Mouse (Mus musculus): ENCODE data around the gene Gm6217. TPM values are rescaled to one million over a fixed set of nuclear protein-coding genes. Genes with fewer than 3 reads are reported as not detected.
"Not testable (repeated sequence)": the region's sequence is repeated elsewhere in the genome, so short reads cannot be mapped to it uniquely, and the experiment has no call there.

Gm6217 gene
- polyA plus RNA-seq (2015; fragmentation: Nextera tagmentation; extraction: Ambion mirVana): not detected in 2 replicates

DNA sequence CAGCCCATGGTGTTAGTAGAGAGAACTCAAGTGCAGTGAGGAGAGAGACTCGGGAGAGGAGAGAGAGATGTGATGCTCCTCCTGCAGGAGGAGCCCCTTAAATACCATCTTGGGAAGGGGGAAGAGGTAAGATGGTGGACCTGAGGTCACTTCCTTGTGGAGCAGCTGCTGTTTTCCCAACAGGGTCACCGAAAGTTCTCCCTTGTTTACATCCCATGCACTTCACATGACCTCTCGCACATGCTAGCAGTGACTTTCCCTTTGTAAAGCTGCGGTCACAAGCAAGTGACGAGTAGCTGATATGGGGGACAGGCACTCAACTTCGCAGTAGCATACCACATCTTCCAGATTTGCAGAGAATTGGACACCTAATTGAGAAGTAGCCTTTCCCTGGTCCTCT, at the start of gene Gm6217:
Gm6217 (minus strand) TSS at position 74 of the 400 bp plus-strand sequence.
- H3K4me2 ChIP-seq; H3K9me3 ChIP-seq (replicated peaks); ATAC-seq (replicated peaks; ENCODE audit: insufficient number of reproducible peaks, insufficient read depth, low FRiP score, low read depth); H3K36me3 ChIP-seq; H3K27ac ChIP-seq; H3K27me3 ChIP-seq; H3K4me3 ChIP-seq; H3K4me1 ChIP-seq (replicated peaks); H3K9ac ChIP-seq: not testable (repeated sequence)
- no CpG with 5 or more reads among the region's 6 CpGs for WGBS

DNA sequence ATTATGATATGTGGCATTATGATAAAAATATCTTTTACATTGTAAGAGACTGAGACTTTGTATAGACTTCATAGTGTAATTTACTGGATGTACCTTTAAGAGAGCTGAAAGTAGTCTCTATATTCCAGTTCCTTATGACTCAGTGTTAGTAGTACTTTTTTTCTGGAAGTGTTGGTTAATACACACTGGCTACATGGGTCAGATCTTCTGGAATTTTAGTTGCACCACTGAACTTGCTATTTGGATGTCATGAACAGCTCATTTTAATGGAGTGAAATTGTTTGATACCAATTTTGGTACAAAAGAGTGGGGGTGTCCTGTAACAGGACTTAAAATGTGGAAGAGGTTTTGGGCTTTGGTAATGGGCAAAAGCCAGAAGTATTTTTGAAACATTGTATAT, 46.6 kb upstream of the Gm6217 start:
- H3K27ac ChIP-seq: no peak overlapping the region
- no peaks in the 10 kb centered on the region for H3K9me3 ChIP-seq (replicated peaks)
- ATAC-seq (replicated peaks; ENCODE audit: insufficient number of reproducible peaks, insufficient read depth, low FRiP score, low read depth): no peak
- no peaks in the 10 kb centered on the region for H3K27me3 ChIP-seq
- H3K36me3 ChIP-seq: no peaks in the 10 kb centered on the region
- no peak overlapping the region for H3K4me2 ChIP-seq
- no peak overlapping the region for H3K9ac ChIP-seq
- peaks cover 11% of the 10 kb centered on the region for H3K4me1 ChIP-seq (replicated peaks)
- H3K4me3 ChIP-seq: no peak overlapping the region

DNA sequence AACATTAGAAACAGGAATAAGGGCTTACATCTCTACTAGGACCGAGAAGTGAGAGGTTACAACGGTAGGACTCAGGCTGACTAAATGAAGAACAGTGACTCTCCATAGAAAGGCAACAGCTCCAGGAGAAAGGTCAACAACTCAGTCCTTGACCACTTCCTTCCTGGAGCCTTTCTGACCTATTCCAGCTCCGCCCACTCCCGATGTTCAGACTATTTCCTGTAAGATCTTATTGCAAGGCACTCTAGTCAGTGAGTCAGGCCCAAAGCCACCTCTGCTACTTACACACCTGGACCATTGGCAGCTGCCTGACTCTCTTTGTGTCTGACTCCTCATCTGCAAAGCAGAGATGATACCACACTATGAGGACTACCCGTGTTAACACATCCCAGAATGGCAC, 44.6 kb upstream of the Gm6217 start:
- ATAC-seq (replicated peaks; ENCODE audit: insufficient number of reproducible peaks, insufficient read depth, low FRiP score, low read depth): no peak
- H3K27ac ChIP-seq: no peak overlapping the region
- H3K36me3 ChIP-seq: no peaks in the 10 kb centered on the region
- 63% methylated on average over 5 of the region's 5 CpGs for WGBS
- H3K4me1 ChIP-seq (replicated peaks): peaks cover 27% of the 10 kb centered on the region
- no peak overlapping the region for H3K4me2 ChIP-seq
- no peaks in the 10 kb centered on the region for H3K27me3 ChIP-seq
- H3K9ac ChIP-seq: no peak overlapping the region
- H3K4me3 ChIP-seq: no peak overlapping the region
- no peaks in the 10 kb centered on the region for H3K9me3 ChIP-seq (replicated peaks)

DNA sequence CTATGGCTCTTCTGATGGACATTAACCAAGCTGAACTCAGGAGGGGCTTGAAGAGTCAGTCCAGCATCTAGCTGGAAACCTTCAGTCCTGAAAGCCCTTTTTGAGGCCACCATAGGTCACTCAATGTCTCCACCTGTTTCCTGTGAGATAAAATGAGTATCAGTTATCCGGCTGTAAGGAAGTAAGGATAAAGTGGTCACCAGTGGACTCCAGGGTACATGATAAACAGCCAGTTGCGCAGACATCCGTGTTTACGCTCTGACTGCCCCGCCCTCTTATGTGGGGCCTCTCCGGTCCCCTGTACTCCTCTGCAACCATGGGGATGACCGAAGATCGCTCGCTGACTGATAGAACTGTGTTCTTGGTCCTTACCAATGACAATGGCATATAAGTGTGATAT, 43.1 kb upstream of the Gm6217 start:
- no peak overlapping the region for H3K9ac ChIP-seq
- H3K4me2 ChIP-seq: no peak overlapping the region
- no peak overlapping the region for H3K4me3 ChIP-seq
- H3K27ac ChIP-seq: no peak overlapping the region
- 65% methylated on average over 9 of the region's 9 CpGs for WGBS
- H3K9me3 ChIP-seq (replicated peaks): no peaks in the 10 kb centered on the region
- ATAC-seq (replicated peaks; ENCODE audit: insufficient number of reproducible peaks, insufficient read depth, low FRiP score, low read depth): no peak; the same call in 1 of the 2 replicates
- no peaks in the 10 kb centered on the region for H3K27me3 ChIP-seq
- H3K4me1 ChIP-seq (replicated peaks): peaks cover 27% of the 10 kb centered on the region
- no peaks in the 10 kb centered on the region for H3K36me3 ChIP-seq

DNA sequence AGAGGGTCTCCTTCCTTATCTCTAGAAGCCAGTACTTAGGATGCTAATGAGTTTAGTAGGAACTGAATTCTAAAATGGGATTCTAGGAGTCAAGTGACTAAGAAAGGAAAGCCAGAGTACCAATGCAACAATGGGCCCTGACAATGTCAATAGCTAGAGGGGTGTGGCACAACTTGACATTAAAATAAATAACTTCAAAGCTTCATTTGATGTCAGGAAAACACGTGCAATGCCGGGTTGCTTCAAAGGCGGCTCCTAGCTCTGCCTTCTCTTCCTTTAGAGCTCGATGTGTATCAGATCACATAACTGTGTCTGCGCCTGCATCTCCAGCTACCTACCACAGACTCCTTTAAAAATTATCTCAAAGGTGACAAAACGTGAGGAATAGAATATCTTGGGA, 42.7 kb upstream of the Gm6217 start:
- Histone ChIP-seq H3K36me3 (no peaks in the 10 kb centered on the region), H3K9me3 (replicated peaks) (no peaks in the 10 kb centered on the region), H3K4me1 (replicated peaks) (peaks cover 27% of the 10 kb centered on the region), H3K4me2 (no peak overlapping the region), H3K9ac (no peak overlapping the region), H3K4me3 (no peak overlapping the region), H3K27me3 (no peaks in the 10 kb centered on the region), H3K27ac (no peak overlapping the region)
- WGBS: 47% methylated on average over 6 of the region's 6 CpGs
- ATAC-seq (replicated peaks; ENCODE audit: insufficient number of reproducible peaks, insufficient read depth, low FRiP score, low read depth): no peak

DNA sequence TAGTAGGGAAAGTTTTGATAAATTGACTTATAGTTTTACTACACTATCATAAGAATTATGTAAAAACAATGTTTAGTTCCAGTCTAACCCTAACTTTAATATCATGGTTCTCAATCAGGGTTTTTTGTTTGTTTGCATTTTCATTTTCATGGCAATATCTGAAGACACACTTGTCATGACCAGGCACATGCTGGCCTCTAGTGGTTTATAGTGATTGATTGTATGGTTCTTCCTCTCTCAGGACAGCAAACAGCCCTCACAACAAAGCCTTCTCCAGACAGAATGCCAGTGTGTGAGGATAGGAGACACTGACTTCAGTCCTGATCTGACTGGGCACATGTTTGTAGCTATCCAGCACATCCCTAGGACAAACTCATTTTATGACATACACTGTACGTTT, 42.0 kb upstream of the Gm6217 start:
- Histone ChIP-seq H3K36me3 (no peaks in the 10 kb centered on the region), H3K4me3 (no peak overlapping the region), H3K4me1 (replicated peaks) (peaks cover 27% of the 10 kb centered on the region), H3K27ac (no peak overlapping the region; the same call in 1 of the 2 replicates), H3K27me3 (no peaks in the 10 kb centered on the region), H3K4me2 (no peak overlapping the region), H3K9me3 (replicated peaks) (no peaks in the 10 kb centered on the region), H3K9ac (no peak overlapping the region)
- WGBS: 55% methylated on average over 1 of the region's 1 CpGs
- no peak for ATAC-seq (replicated peaks; ENCODE audit: insufficient number of reproducible peaks, insufficient read depth, low FRiP score, low read depth)

DNA sequence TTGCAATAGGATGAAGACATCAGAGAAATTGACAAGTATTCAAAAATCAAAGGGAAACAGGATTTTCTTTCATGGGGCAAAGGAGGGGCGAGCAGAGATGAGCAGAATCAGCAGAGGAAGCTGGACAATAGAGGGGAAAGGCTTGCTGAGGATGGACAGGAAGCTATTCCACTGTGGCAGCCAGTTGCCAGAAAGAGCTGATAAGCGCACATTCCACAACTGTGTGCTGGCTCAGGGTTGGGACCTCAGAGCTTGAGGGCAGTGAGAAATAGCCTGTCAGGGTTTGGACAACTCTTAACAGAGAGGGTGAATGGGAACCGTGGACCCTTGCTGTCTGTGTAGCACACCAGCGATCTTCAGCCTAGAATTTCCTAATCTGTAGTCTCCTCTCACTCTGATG, 40.8 kb upstream of the Gm6217 start:
- peak; percentile 80 for ATAC-seq (replicated peaks; ENCODE audit: insufficient number of reproducible peaks, insufficient read depth, low FRiP score, low read depth)
- no peak overlapping the region for H3K4me3 ChIP-seq
- H3K27me3 ChIP-seq: no peaks in the 10 kb centered on the region
- peak overlapping the region; percentile 31; the same call in 1 of the 2 replicates for H3K4me2 ChIP-seq
- H3K27ac ChIP-seq: peak overlapping the region; percentile 61
- WGBS: 6% methylated on average over 4 of the region's 4 CpGs
- H3K36me3 ChIP-seq: no peaks in the 10 kb centered on the region
- H3K9ac ChIP-seq: no peak overlapping the region
- H3K4me1 ChIP-seq (replicated peaks): peaks cover 27% of the 10 kb centered on the region
- H3K9me3 ChIP-seq (replicated peaks): no peaks in the 10 kb centered on the region

DNA sequence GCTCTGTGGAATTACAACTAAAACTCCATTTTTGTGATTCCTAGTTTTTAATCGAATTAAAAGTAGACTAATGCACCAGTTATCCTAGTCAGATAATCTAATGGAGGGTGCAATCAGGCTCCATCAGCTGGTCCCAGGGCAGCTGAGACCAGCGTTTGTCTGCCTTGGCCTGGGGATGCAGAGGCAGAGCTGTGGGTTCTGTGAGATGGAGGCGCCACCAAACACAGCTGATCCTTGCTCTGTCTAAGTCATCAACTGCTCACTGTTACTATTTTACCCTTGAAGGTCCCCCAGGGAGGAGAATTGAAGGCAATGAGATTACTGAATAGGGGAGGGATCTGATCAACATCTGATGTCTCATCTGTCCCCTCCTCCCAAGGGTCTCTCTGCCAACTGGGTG, 35.2 kb upstream of the Gm6217 start:
- WGBS: 61% methylated on average over 3 of the region's 3 CpGs
- H3K36me3 ChIP-seq: no peaks in the 10 kb centered on the region
- no peak overlapping the region for H3K9ac ChIP-seq

DNA sequence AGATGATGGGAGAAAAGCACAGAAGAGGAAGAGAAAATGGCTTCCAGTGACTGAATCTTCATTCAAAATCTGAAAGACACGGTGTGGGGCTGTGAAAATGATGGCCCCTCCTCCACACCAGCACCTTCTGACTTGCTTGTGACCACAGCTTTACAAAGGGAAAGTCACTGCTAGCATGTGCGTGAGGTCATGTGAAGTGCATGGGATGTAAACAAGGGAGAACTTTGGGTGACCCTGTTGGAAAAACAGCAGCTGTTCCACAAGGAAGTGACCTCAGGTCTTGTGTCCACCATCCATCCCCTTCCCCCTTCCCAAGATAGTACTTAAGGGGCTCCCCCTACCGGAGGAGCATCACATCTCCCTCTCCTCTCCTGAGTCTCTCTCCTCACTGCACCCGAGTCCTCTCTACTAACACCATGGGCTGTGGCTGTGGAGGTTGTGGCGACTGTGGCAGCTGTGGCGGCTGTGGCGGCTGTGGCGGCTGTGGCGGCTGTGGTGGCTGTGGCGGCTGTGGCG, 28.7 kb upstream of the Gm6217 start, which contains the start of gene Gm47955:
Gm47955 (plus strand) TSS at position 417 of the 516 bp plus-strand sequence.
- no peaks in the 10 kb centered on the region for H3K27me3 ChIP-seq
- 83% methylated on average over 11 of the region's 11 CpGs for WGBS
- no peak within 1 kb of the TSS for H3K9ac ChIP-seq

More for the DNA sequence above, 35.2 kb upstream of the Gm6217 start:
- Histone ChIP-seq H3K4me3 (no peak overlapping the region), H3K9me3 (replicated peaks) (no peaks in the 10 kb centered on the region), H3K4me1 (replicated peaks) (peaks cover 2% of the 10 kb centered on the region; the same call in 1 of the 2 replicates), H3K4me2 (no peak overlapping the region), H3K27ac (no peak overlapping the region), H3K27me3 (no peaks in the 10 kb centered on the region)
- no peak for ATAC-seq (replicated peaks; ENCODE audit: insufficient number of reproducible peaks, insufficient read depth, low FRiP score, low read depth)

DNA sequence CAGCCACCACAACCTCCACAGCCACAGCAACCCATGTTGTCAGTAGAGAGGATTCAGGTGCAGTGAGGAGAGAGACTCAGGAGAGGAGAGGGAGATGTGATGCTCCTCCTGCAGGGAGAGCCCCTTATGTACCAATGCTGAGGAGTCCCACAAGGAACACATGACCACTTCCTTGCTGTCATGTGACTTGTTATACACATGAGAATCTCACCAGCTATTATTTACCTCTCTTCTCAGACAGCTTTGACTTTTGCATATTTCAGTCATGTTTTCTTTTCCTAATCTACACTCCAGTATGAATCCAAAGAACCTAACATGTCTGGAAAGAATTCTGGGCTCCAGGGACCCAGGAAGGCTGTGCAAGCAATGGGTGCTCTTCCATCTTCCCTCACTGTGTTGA, 24.7 kb upstream of the Gm6217 start, which contains the start of gene Gm7544:
Gm7544 (minus strand) TSS at position 101 of the 400 bp plus-strand sequence.
- H3K4me3 ChIP-seq; H3K36me3 ChIP-seq; H3K27ac ChIP-seq; H3K9ac ChIP-seq; H3K27me3 ChIP-seq; H3K4me2 ChIP-seq; ATAC-seq (replicated peaks; ENCODE audit: insufficient number of reproducible peaks, insufficient read depth, low FRiP score, low read depth); H3K4me1 ChIP-seq (replicated peaks); H3K9me3 ChIP-seq (replicated peaks): not testable (repeated sequence)

More for the DNA sequence above, 28.7 kb upstream of the Gm6217 start, which contains the start of gene Gm47955:
- Histone ChIP-seq H3K4me2 (no peak within 1 kb of the TSS), H3K9me3 (replicated peaks) (no peaks in the 10 kb centered on the region), H3K4me1 (replicated peaks) (no peaks in the 10 kb centered on the region), H3K27ac (no peak within 1 kb of the TSS), H3K4me3 (no peak within 1 kb of the TSS), H3K36me3 (no peaks in the 10 kb centered on the region)
- ATAC-seq (replicated peaks; ENCODE audit: insufficient number of reproducible peaks, insufficient read depth, low FRiP score, low read depth): no peak

DNA sequence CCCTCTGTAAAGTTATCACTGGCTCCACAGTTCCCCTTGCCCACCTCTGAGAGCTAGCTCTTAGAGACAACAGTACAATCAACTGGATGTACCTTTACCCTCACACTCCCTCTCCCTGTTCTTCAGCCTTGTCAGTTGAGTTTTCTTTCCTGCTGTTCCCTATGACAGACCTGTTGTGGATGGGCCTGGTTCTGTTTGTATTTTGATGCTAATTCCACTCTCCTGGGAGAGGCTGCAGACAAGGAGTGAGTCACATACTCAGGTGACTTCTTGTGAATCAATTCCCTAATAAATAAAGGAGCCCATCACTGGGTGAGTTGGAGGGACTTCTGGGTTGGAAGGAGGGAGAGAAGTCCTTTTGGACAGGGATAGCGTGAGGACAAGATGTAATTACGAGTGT, 17.4 kb upstream of the Gm6217 start:
- WGBS: 86% methylated on average over 2 of the region's 2 CpGs
- Histone ChIP-seq H3K36me3 (no peaks in the 10 kb centered on the region), H3K27ac (no peak overlapping the region), H3K27me3 (no peaks in the 10 kb centered on the region), H3K4me2 (no peak overlapping the region), H3K4me3 (no peak overlapping the region), H3K9ac (no peak overlapping the region), H3K4me1 (replicated peaks) (peaks cover 3% of the 10 kb centered on the region; the same call in 1 of the 2 replicates), H3K9me3 (replicated peaks) (no peaks in the 10 kb centered on the region)
- ATAC-seq (replicated peaks; ENCODE audit: insufficient number of reproducible peaks, insufficient read depth, low FRiP score, low read depth): no peak

DNA sequence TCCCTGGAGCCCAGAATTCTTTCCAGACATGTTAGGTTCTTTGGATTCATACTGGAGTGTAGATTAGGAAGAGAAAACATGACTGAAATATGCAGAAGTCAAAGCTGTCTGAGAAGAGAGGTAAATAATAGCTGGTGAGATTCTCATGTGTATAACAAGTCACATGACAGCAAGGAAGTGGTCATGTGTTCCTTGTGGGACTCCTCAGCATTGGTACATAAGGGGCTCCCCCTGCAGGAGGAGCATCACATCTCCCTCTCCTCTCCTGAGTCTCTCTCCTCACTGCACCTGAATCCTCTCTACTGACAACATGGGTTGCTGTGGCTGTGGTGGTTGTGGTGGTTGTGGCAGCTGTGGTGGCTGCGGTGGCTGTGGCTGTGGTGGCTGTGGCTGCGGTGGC, 14.8 kb upstream of the Gm6217 start:
- ATAC-seq (replicated peaks; ENCODE audit: insufficient number of reproducible peaks, insufficient read depth, low FRiP score, low read depth); H3K36me3 ChIP-seq; H3K27ac ChIP-seq; H3K9me3 ChIP-seq (replicated peaks); H3K4me3 ChIP-seq; H3K4me2 ChIP-seq; H3K27me3 ChIP-seq; H3K4me1 ChIP-seq (replicated peaks); H3K9ac ChIP-seq: not testable (repeated sequence)
- 92% methylated on average over 2 of the region's 2 CpGs for WGBS

Data from heart, embryonic 15.5 days (tissue).